Mouse (Mus musculus) liver, embryonic 14.5 days (tissue): ENCODE results near the gene Tpo.

Source experiments
- CTCF ChIP-seq: IDR thresholded peaks from 2 replicates; pipeline ENCODE4 v1.5.1; 2016; ENCODE audit warnings: antibody characterized with exemption, low read depth, control low read depth
- EP300 ChIP-seq: IDR thresholded peaks from 2 replicates; pipeline ENCODE4 v1.6.1; 2016; ENCODE audit warnings: antibody characterized with exemption, low read depth

DNA sequence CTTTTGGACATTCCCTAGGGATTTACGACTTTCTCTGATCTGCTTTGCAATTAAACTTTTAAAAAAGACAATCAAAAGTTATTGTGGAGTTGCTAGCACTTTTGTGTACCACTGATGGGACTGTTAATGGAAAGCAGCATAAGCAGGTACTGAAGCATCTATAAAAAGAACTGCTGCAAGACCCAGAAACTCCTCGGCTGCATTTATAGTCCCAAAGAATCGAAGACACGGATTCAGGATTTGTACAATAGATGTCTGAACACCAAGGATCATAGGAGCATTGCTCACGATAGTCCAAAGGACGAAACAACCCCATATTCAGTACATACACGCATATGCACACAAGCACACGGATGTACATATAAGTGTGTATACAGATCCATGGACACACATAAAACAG, 27.4 kb upstream of the Tpo start:
- TF ChIP-seq CTCF (no peak), EP300 (no peak)
